Mouse (Mus musculus) spleen, postnatal 4 days (tissue): ENCODE measurements at regions not wholly inside any gene's neighbourhood (a gene's known extent, or its start where the extent isn't known, plus 50 kb on each side); places are given as distances from the start of the nearest gene placed in this dataset.
"Not testable (repeated sequence)": the region's sequence is repeated elsewhere in the genome, so short reads cannot be mapped to it uniquely, and the experiment has no call there.

ENCODE experiments used
- DNase-seq, 2 experiments: peaks; one replicate each; pipeline ENCODE4 v3.0.0; 2022; ENCODE audit warnings: low spot score in 2 of 2

DNA sequence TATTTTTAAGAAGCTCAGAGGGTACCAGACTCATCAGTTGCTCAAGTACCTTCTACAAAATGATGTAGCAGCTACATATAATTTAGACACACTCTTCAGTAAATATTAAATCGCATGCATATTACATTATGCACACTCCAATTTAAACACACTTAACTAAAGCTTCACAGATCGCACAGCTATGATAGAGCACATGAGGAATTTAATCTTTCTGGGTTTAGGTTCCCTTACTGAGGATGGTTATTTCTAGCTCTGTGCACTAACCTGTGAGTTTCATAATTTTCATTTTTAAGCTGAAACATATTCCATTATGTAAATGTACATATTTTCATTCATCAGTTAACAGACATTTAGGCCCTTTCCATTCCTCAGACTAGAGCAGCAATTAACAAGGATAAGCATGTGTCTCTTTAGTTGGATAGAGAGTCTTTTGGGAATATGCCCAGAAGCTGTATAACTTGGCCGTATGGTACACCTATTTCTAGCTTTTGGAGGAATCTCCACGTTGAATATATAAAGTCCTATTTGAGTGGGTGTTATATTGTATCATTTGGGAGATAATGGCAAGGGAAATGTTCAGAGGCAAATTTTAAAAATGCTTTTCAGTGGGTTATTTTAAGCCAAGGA, 694.0 kb downstream of the Trib2 start:
- DNase-seq: no peak

DNA sequence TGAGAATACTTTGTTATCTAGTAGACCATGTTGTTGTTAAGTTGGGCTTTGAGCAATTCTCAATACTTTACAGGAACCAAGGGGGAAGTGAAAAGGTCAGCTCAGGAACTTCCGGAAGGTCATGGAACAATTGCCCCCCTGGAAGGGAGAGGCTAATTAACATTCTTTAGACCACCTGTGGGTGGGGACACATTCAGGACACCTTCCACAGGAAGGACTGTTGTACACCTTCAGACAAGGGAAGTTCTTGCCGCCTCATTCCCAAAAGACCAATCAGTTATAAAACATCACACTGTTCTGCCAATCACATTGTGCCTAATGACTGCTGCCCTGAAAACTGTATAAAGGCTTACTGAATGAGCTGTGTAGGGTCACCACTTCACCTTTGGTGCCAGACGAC, 701.2 kb downstream of the Trib2 start:
- DNase-seq: no peak

DNA sequence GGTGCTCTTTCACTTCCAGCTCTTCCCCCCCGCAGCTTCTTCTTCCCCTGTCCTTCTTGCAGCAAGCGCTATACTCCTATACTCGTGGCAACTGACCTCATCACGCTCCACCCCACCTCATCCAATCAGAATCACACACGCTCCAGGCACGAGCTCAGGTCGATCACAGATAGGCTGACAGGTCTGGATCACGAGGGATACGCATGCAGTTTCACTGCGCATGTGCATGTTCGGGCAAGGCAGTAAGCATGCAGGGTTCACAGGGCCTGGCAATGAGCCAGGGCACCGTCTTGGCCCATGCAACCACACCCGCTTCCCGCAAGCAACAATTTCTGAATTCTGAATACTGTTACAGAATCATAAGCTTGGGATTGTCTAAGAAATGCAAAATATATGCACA, 701.9 kb downstream of the Trib2 start:
- no peak for DNase-seq

DNA sequence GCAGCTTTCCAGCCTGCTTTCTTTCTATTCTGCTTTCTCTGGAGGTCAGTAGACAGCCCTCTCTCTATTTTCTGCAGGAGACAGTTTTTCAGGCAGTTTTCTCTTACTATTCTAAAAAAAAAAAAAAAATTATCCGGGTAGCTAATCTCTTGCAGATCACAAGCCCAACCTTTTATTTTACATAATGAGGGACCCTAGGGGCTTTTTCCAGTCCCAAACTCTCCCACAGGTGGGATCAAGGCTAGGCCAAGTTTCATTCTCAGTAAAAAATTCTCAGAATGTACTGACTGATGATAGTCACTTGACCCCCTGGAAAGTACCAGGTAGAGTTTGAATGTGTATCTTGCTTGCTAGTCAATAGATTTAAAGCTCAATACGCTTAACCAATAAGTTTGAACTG, 705.7 kb downstream of the Trib2 start:
- no peak for DNase-seq

DNA sequence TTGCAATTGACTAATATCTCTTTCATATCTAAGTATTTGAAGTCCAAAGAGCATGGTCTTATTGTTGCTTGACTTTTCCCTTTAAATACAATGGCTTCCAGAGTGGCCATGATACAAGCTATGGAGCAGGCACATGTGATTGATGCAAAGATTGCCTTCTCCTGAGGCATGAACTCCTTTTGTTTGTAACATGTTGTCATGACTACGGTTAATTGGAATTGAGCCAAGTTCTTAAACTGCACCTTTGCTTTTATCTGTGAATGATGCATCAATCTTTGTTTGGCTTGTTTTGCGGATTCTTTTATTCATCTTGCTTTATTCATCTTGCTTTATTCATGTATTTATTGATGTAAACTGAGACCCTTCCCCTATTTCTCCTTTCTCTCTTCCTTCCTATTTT, 711.8 kb downstream of the Trib2 start:
- DNase-seq: no peak

DNA sequence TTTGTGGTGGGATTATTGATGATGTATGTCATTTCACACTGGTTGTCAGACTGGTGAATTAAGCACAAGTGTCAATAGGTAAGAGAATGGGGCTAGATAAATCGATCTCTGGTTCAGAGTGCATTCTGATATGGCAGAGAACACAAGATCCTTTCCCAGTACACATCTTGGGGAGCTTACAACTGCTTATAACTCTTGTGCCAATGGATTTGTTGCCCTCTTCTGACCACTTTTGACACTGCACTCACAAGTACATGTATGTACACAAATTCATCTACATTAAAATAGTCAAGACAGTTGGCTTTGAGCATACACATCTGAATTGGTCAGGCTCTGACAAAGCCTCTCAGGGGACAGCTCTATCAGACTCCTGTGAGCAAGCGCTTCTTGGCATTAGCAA, 738.1 kb downstream of the Trib2 start:
- DNase-seq: no peak

DNA sequence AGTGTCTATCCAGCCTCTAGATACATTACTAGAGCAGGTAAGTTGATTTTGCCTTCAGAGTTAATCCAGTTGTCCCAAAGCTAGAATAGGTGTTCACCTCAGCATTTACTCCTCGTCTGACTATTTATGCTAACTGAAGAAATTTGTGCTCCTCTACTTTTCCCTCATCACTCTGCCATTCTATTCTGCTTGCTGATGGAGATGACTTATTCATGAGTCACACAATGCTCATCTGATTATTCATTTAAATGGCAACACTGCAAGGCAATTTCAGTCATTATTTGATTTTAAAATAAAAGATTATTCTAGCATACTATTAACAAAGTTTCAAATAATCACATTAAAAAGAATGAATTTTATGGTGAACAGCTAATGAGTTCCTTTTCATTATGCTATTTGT, 752.4 kb downstream of the Trib2 start:
- no peak for DNase-seq

DNA sequence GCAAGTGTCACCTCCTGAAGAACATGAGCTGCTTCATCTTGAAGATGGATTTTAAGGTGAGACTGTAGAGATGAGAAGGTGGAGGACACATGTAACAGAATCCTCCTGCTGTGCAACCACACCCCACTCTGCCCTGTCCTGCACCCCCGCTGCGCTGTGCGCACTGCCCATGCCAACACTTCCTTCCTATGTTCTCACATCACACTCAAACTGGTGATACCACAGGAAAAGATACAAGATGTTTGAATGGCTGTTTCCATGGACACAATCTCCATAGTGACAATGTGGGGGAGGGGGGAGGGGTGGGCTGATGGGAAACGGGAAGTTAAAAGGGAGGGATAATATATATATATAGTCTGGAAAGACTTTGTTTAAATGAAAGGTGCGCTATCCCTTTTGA, 765.3 kb downstream of the Trib2 start:
- DNase-seq: no peak

DNA sequence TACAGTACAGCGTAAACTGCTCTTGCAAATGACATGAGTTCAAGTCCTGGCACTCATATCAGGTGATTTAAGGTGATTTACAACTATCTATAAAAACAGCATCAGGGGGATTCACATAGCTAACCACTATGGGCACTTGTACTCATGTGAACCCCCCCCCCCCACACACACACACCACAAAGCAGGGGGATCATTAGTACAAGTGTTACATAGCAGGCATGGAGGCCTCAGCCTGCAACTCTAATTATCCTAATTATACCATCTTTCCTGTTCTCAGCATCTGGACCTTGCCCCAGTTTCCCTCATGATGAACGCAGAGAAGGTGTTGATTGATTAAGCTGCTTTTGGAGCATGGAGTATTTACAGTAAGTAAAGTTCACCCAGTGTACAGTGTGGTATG, 773.5 kb downstream of the Trib2 start:
- DNase-seq: no peak

DNA sequence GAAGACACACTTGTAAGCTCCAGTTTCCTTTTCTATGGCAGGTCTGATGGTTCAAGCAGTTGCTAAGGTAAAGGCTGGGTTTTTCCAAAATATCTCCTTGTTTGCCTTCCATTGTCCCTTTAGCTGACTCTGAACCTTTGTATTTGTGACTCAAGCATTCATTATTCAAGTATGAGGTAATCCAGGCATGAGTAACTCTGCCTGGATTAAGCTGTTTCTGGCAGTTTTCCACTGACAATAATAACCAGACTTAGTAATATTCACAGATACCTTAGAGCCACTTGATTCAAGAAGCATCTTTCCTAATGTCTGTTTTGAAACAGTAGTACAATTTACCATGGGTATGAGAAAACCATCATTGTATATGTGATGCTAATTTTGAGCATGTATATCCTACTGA, 805.6 kb downstream of the Trib2 start:
- no peak for DNase-seq

DNA sequence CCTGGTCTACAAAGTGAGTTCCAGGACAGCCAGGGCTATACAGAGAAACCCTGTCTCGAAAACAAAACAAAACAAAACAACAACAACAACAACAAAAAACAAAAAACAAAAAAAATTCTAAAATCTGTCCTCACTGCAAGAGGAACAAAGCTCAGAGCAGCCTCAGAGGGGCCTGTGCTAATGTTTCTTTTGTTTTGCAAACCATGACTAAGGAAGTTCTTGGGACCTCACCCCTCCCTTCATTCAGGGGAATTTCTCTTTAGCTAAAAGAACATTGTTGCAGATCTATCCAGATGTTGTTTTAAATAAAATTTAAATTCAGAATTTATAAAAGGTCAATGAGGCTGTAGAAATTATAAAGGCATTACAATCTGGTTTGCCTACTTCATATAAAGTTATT, 814.3 kb downstream of the Trib2 start:
- DNase-seq: not testable (repeated sequence)
